Mouse (Mus musculus) forebrain, embryonic 13.5 days (tissue): ENCODE measurements at regions not wholly inside any gene's neighbourhood (a gene's known extent, or its start where the extent isn't known, plus 50 kb on each side); places are given as distances from the start of the nearest gene placed in this dataset.

Source experiments
- ATAC-seq: fragments of 200-750 bp; cut with Nextera tagmentation; 2 replicates; pipeline ENCODE4 v1.8.0; 2017
- H3K27ac ChIP-seq: fragments of 300-500 bp; sonication (generic); 2 replicates; pipeline ENCODE4 v1.5.1; 2015; ENCODE audit warnings: inconsistent platforms, mild to moderate bottlenecking, moderate library complexity
- H3K27me3 ChIP-seq: fragments of 300-500 bp; sonication (generic); 2 replicates; pipeline ENCODE4 v1.6.1; 2015; ENCODE audit warnings: mild to moderate bottlenecking, inconsistent platforms
- H3K36me3 ChIP-seq: fragments of 300-500 bp; sonication (generic); 2 replicates; pipeline ENCODE4 v1.6.1; 2015; ENCODE audit warnings: mild to moderate bottlenecking, inconsistent platforms; ENCODE audit not compliant: poor library complexity, severe bottlenecking
- H3K4me1 ChIP-seq: fragments of 300-500 bp; sonication (generic); 2 replicates; pipeline ENCODE4 v1.6.1; 2015; ENCODE audit warnings: inconsistent platforms
- H3K4me2 ChIP-seq: fragments of 300-500 bp; sonication (generic); 2 replicates; pipeline ENCODE4 v1.6.1; 2015; ENCODE audit warnings: inconsistent platforms, mild to moderate bottlenecking, moderate library complexity
- H3K4me3 ChIP-seq: fragments of 300-500 bp; sonication (generic); 2 replicates; pipeline ENCODE4 v1.5.1; 2015; ENCODE audit warnings: mild to moderate bottlenecking, inconsistent platforms
- H3K9ac ChIP-seq: fragments of 300-500 bp; sonication (generic); 2 replicates; pipeline ENCODE4 v1.6.1; 2015; ENCODE audit warnings: mild to moderate bottlenecking, inconsistent platforms
- H3K9me3 ChIP-seq: fragments of 300-500 bp; sonication (generic); replicated peaks from 2 replicates; pipeline ENCODE4 v1.6.1; 2016; ENCODE audit warnings: inconsistent platforms
- WGBS: fragments of 180-500 bp; shearing (Covaris S2); methylation state at CpG from one replicate; pipeline ENCODE4 v1.1.7; 2015; 5-methylcytosine and 5-hydroxymethylcytosine counted together

DNA sequence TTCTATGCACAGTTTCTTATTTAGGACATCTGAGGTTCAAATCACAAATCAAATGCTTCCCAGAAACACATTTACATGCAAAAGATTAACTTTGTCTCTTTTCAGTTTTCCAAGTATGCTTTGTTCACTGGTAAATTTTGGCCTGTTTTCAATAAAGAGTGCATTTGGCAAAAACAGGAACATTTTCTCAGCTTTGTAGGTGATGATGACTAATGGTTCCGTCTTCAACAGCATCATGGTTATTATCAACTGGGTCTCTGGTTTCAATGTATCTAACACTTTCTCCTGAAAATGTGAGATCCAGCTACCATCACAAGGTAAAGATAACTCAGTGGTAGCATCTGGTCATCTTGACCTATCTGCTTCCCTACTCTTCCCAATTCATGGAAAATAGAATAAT lies 574.6 kb downstream of the Efna5 start:
- Histone ChIP-seq H3K9ac (no peak overlapping the region), H3K36me3 (no peaks in the 10 kb centered on the region), H3K4me1 (no peaks in the 10 kb centered on the region), H3K4me3 (no peak overlapping the region), H3K27ac (no peak overlapping the region), H3K9me3 (no peaks in the 10 kb centered on the region), H3K27me3 (no peaks in the 10 kb centered on the region), H3K4me2 (no peak overlapping the region)
- WGBS, result 92% methylated on average over 1 of the region's 1 CpGs
- no peak for ATAC-seq

- Histone ChIP-seq H3K4me1 (no peaks in the 10 kb centered on the region), H3K27ac (no peak overlapping the region), H3K9me3 (no peaks in the 10 kb centered on the region), H3K27me3 (no peaks in the 10 kb centered on the region), H3K4me3 (no peak overlapping the region), H3K36me3 (no peaks in the 10 kb centered on the region), H3K4me2 (no peak overlapping the region), H3K9ac (no peak overlapping the region)
- 85% methylated on average over 3 of the region's 3 CpGs for WGBS
- no peak for ATAC-seq
Observed at GRCm38 (mm10) chr17:62305140-62305539, 576.0 kb downstream of the Efna5 start.

DNA sequence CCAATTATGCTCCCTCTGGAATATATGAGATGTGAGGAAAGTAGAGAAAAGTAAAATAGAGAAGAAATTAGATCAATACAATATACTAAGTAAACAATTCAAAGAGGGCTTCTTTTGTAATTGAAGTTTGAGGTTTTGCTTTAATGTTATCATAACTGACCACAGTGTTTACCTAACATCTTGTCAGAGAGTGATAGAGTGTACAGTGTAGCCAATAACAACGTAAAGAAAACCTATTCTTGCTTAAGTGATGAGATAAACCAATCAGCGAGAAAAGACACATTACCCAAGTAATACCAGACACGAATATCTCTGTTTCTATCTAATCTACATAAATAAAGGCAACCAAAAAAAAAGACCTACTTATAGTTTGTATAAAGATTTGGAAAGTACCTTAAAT lies 577.0 kb downstream of the Efna5 start:
- Histone ChIP-seq H3K27me3 (no peaks in the 10 kb centered on the region), H3K36me3 (no peaks in the 10 kb centered on the region), H3K27ac (no peak overlapping the region), H3K4me2 (no peak overlapping the region), H3K9me3 (no peaks in the 10 kb centered on the region), H3K9ac (no peak overlapping the region), H3K4me1 (no peaks in the 10 kb centered on the region), H3K4me3 (no peak overlapping the region)
- ATAC-seq, result no peak
- WGBS, result 91% methylated on average over 3 of the region's 3 CpGs

DNA sequence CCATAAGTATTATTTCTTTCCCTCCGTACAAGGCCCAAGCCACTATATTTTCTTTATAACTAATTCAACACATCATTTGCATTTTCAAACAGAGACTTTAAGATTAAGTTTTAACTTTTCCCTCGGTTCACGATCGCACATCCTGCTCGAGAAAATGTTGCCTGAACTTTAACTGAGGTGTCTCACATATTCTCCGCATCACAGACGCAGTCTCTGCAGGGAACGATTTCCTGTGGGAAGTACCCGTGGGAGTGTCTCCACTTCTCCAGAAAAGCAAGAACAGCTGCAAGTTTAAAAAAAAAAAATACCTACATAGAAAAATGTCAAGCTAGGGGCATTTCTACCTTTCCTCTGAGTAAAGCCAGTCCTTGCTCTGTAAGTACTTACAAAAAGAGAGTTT lies 581.2 kb downstream of the Efna5 start:
- Histone ChIP-seq H3K9ac (no peak overlapping the region), H3K4me3 (no peak overlapping the region), H3K9me3 (no peaks in the 10 kb centered on the region), H3K4me2 (no peak overlapping the region), H3K27ac (no peak overlapping the region), H3K4me1 (no peaks in the 10 kb centered on the region), H3K27me3 (no peaks in the 10 kb centered on the region), H3K36me3 (no peaks in the 10 kb centered on the region)
- no peak for ATAC-seq
- 85% methylated on average over 9 of the region's 9 CpGs for WGBS

DNA sequence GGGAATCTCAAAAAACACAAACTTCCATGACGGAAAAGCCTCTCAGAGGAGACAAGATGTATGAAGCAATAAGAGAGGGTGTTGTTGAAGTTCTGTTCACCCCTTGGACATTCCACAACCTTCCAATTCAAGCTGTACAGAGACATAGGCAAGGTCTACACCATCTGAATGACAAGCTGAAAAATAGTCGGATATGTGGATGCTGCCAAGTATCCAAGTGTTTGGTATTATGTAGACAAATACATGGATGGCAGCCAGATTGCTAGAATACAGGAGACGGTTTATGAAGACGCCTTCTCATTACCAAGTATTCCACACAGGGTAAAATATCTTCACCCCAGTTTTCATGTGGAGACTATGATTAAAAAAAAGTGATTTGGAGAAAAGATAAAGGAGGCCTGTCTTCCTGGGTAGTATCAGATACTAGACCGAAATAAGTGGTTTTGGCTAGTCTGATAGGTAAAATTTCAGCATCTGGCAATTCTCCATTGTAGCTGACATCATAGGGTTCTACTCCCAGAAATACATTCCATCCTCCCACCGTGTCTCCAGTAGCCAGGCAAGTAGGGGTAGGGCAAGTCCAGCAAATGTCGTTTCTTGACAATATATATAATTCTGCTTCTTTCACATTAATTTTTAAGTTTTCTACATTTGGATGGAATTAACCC lies 583.6 kb downstream of the Efna5 start:
- Histone ChIP-seq H3K9ac (no peak overlapping the region), H3K4me1 (no peaks in the 10 kb centered on the region), H3K27me3 (no peaks in the 10 kb centered on the region), H3K9me3 (no peaks in the 10 kb centered on the region), H3K36me3 (no peaks in the 10 kb centered on the region), H3K4me2 (no peak overlapping the region), H3K27ac (no peak overlapping the region), H3K4me3 (no peak overlapping the region)
- 85% methylated on average over 7 of the region's 7 CpGs for WGBS
- ATAC-seq, result no peak

GRCm38 (mm10) chr17:62295412-62295811 lies 585.7 kb downstream of the Efna5 start:
- H3K4me2 ChIP-seq, result no peak overlapping the region
- H3K4me1 ChIP-seq, result no peaks in the 10 kb centered on the region
- H3K9me3 ChIP-seq, result no peaks in the 10 kb centered on the region
- H3K27ac ChIP-seq, result no peak overlapping the region
- no peak overlapping the region for H3K4me3 ChIP-seq
- no peaks in the 10 kb centered on the region for H3K27me3 ChIP-seq
- no peak overlapping the region for H3K9ac ChIP-seq
- no peak for ATAC-seq
- no peaks in the 10 kb centered on the region for H3K36me3 ChIP-seq

GRCm38 (mm10) chr17:62292703-62293102 lies 588.4 kb downstream of the Efna5 start:
- Histone ChIP-seq H3K4me1 (no peaks in the 10 kb centered on the region), H3K9me3 (no peaks in the 10 kb centered on the region), H3K9ac (no peak overlapping the region), H3K27ac (no peak overlapping the region), H3K4me3 (no peak overlapping the region), H3K27me3 (no peaks in the 10 kb centered on the region), H3K4me2 (no peak overlapping the region), H3K36me3 (no peaks in the 10 kb centered on the region)
- no peak for ATAC-seq
- 93% methylated on average over 5 of the region's 5 CpGs for WGBS

GRCm38 (mm10) chr17:62287666-62288065 lies 593.5 kb downstream of the Efna5 start:
- no peaks in the 10 kb centered on the region for H3K4me1 ChIP-seq
- H3K36me3 ChIP-seq, result no peaks in the 10 kb centered on the region
- no peak overlapping the region for H3K9ac ChIP-seq
- no peak overlapping the region for H3K4me3 ChIP-seq
- no peak for ATAC-seq
- no peak overlapping the region for H3K4me2 ChIP-seq
- no peak overlapping the region for H3K27ac ChIP-seq
- H3K27me3 ChIP-seq, result no peaks in the 10 kb centered on the region
- no peaks in the 10 kb centered on the region for H3K9me3 ChIP-seq

DNA sequence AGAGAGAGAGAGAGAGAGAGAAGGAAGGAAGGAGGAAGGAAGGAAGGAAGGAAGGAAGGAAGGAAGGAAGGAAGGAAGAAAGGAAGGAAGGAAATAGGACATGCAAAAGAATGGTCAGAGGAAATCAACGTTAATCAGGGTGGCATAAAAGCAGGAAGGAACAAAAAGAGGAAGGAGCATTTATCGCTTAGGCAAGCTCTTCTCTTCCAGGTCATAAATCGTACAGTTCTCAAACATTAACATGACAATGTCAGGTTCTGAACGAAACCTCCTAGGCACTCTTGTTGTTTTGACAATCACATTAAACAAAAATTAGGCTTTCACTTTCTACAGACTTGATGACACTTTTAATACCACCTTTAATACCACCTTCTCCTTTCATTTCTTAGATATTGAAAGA lies 594.0 kb downstream of the Efna5 start:
- H3K27ac ChIP-seq, result no peak overlapping the region
- 76% methylated on average over 4 of the region's 4 CpGs for WGBS
- H3K36me3 ChIP-seq, result no peaks in the 10 kb centered on the region
- H3K27me3 ChIP-seq, result no peaks in the 10 kb centered on the region
- H3K4me2 ChIP-seq, result no peak overlapping the region
- no peak overlapping the region for H3K9ac ChIP-seq
- H3K4me3 ChIP-seq, result no peak overlapping the region
- ATAC-seq, result no peak
- no peaks in the 10 kb centered on the region for H3K4me1 ChIP-seq
- no peaks in the 10 kb centered on the region for H3K9me3 ChIP-seq

DNA sequence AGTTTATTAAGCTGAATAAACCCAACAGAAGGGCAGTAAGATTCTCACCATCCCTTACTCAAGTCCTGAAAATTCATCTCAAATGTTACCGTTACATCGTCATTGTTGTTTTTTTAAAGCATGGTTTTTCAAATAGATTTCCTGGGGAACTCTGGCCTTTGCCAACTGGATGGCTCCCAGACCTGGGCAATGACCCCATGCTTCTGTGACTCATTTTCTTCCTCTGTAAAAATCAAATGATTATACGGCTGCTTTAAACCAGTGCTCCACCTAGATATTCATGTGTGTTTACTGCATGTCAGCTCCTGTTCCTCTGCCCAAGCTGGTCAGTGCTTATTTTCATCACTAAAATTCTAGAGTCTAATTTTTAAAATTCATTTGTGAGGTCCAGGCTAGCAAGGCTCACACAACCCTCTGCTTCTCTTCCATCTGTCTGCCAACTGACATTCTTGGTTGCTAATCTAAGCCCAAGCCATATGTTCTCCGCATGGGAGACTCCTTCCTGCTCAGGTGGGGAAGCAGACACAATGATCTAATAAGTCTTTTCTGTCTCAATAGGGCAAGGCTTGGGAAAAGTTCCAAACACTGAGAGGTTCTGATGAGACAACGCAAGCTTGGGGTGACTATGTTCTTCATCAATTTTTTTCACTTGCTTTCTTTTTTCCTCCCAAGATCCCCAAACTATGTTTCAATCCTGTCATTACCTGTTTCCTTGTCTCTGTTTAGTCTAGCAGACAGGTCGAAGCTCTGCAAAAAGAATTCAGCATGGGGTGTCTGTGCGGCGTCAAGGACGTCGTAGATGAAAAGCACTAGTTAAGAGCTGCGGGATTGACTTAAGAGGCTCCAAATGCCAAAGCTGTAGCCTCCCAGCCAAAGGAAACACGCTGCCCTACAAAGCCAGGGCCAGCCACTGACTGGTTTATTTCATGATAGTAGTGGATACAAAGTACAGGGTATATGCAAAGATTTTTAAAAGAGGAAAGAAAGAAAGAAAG lies 594.7 kb downstream of the Efna5 start:
- no peaks in the 10 kb centered on the region for H3K27me3 ChIP-seq
- no peak for ATAC-seq
- no peaks in the 10 kb centered on the region for H3K36me3 ChIP-seq
- H3K9me3 ChIP-seq, result no peaks in the 10 kb centered on the region
- 85% methylated on average over 12 of the region's 12 CpGs for WGBS
- no peak overlapping the region for H3K4me3 ChIP-seq
- H3K9ac ChIP-seq, result no peak overlapping the region
- H3K27ac ChIP-seq, result no peak overlapping the region
- no peak overlapping the region for H3K4me2 ChIP-seq
- H3K4me1 ChIP-seq, result no peaks in the 10 kb centered on the region

GRCm38 (mm10) chr17:62280201-62280600 lies 600.9 kb downstream of the Efna5 start:
- Histone ChIP-seq H3K27me3 (no peaks in the 10 kb centered on the region), H3K4me1 (no peaks in the 10 kb centered on the region), H3K9ac (no peak overlapping the region), H3K9me3 (no peaks in the 10 kb centered on the region), H3K4me3 (no peak overlapping the region), H3K4me2 (no peak overlapping the region), H3K27ac (no peak overlapping the region), H3K36me3 (no peaks in the 10 kb centered on the region)
- ATAC-seq, result no peak
- 79% methylated on average over 3 of the region's 3 CpGs for WGBS

DNA sequence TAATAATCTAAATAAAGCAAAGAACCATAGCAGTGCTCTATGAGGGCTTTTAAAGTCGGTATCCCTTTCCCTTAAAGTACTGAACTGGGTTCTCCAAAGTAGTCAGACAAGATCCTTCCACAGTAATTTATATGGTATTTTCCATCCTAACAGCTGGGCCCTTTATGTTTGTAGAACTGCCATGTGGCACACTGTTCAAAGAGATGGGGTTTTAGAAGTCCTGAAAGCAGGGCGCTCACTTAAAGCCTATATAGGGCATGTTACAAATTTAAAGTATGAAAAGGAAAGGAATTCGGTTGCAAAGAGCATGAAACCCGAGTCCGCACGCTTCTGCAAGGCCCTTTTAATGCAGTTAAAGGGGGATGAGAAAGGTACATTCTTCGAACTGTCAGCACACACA lies 609.7 kb downstream of the Efna5 start:
- H3K27me3 ChIP-seq, result no peaks in the 10 kb centered on the region
- no peaks in the 10 kb centered on the region for H3K36me3 ChIP-seq
- H3K4me2 ChIP-seq, result no peak overlapping the region
- H3K4me1 ChIP-seq, result no peaks in the 10 kb centered on the region
- ATAC-seq, result no peak
- no peak overlapping the region for H3K4me3 ChIP-seq
- H3K9me3 ChIP-seq, result no peaks in the 10 kb centered on the region
- H3K9ac ChIP-seq, result no peak overlapping the region
- WGBS, result 71% methylated on average over 7 of the region's 7 CpGs
- H3K27ac ChIP-seq, result no peak overlapping the region
